Mouse (Mus musculus) thymus, postnatal 10 days (tissue): ENCODE measurements around the gene Klf1.
"Not testable (repeated sequence)": the region's sequence is repeated elsewhere in the genome, so short reads cannot be mapped to it uniquely, and the experiment has no call there.

ENCODE experiments used
- DNase-seq, 2 experiments: peaks; one replicate each; pipeline ENCODE4 v3.0.0; 2021; ENCODE audit warnings: low spot score in 2 of 2

The Klf1 gene

DNA sequence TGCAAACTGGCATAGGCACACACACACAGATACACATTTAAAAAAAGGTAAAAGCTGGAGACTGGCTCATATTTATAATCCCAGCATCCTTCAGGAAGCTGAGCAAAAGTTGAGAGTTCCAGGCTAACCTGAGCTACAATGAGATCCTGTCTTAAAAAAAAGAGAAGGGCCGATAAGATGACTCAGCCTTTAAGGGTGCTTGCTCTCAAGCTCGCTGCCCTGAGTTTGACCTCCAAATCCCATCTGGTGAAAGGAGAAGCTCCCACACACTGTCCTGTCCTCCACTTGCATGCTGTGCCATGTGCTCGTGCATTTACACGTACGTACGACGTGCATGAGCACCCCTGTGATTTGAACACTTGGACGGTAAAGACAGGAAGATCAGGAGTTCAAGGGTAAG is 5.8 kb downstream of the Klf1 start:
- DNase-seq = no peak

GRCm38 (mm10) chr8:84907979-84908378 is 6.3 kb downstream of the Klf1 start:
- not testable (repeated sequence) for DNase-seq

- DNase-seq = peak; percentile 58 to 68
These were observed 6.9 kb downstream of the Klf1 start, which contains the start of gene Dnase2a for GRCm38 (mm10) chr8:84908421-84909161. Gene Dnase2a, plus strand, starts transcription at chr8:84908560.

DNA sequence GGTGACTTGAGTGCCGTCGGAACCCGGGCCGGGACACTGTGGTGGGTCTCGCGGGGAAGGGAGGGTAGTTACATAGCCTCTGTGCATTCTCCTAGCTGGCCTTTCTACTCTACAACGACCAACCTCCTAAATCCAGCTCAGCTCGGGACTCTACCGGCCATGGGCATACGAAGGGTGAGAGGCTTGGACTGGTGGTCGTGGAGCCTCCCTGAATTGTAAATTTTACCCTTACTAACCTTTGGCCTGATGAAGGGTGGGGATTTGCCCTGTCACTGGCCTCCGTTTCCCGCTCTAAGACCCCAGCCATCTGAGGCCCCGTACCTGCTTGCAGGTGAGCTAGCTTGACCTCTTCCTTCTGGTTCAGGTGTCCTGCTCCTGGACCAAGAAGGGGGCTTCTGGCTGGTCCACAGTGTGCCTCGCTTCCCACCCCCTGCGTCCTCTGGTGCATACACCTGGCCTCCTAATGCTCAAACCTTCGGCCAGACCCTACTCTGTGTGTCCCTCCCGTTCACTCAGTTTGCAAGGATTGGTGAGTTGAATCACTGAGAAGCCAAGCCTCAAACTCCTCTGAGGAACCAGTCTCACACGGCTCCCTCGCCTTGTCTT is 7.5 kb downstream of the Klf1 start:
- no peak for DNase-seq

DNA sequence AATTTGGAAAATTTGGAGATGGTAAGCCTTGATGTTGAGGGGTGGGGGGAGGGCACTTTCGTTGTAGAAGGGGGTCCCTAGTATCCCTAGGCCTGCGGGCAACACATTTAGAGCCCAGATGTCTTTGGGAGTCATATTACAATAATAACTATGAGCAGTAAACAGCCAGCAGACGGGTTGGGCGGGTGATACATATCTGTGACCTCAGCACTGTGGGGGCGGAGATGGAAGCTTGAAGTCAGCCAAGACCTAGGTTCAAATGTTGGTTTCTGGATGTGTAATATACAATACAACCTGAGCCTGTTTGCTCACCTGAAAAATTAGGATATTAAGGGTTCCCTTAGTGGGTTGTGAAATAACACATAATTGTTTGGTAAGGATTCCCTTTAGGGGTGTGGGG is 8.2 kb downstream of the Klf1 start:
- no peak for DNase-seq

- DNase-seq = no peak
These were observed 8.8 kb downstream of the Klf1 start for GRCm38 (mm10) chr8:84910551-84910950.

DNA sequence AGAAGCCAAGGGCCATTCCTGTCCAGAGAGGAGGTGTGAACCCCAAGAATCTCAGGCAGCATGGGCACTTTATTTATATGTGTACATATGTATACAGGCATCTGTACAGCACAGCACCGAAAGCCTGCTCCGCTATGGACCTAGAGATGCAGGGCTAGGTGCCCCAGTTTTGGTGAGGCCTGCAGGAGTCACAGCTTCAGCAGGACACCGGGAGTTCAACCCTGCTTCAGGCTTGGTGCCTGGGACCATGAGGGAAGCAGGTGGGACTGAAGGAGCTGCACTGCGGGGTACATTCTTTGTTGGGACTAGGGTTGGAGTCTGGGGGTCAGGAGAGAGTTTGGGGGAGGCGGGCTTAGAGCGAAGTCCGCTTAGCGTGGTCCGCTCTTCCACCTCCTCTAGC is 10.1 kb downstream of the Klf1 start:
- DNase-seq = no peak

DNA sequence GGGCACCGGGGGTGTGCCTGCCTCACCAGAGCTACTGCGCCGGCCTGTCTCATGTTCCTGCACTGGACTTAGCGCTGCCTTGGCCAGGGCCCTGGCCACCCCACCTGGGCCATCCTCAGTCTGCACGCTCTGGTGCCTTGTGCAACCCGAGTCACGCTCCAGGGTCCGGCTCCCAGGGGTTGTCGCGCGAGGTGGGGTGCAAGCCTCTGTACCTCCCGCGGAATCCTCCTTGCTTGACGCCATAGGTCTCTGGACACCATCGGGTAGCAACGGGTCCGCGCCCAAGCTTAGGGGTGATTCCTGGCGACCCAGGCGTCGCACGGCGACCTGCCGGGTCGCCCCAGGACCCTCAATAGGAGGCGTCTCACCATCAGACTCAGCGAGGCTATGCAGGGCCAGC is 10.7 kb downstream of the Klf1 start:
- no peak for DNase-seq

DNA sequence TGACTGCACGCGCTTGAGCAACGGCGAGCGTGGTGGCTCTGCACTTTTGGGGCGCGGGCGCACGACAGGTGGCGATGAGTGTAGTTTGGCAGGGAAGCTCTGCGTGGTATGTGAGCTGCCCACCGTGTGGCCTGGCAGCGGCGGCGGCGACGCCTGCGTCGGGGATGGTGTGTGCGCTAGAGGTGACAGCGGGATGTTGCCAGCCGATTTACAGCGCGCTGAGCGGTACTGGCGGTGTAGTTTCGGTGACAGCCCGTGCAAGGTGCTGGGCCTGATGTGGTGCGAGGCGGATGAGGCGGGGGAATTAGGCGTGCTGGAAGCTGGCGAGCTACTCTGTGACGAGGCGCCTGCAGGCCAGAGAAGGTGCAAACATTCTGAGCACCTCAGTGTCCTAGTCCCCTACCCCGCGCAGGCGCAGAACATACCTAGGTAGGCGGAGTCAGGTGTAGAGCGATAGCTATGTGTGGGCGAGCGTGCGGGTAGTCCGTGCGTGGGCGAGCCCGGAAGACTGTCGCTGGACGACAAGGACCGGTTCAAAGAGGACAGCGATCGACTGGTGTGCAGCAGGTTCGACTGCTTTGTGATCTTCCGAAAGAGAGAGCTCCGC is 11.3 kb downstream of the Klf1 start:
- peak; percentile 69 to 70 for DNase-seq

DNA sequence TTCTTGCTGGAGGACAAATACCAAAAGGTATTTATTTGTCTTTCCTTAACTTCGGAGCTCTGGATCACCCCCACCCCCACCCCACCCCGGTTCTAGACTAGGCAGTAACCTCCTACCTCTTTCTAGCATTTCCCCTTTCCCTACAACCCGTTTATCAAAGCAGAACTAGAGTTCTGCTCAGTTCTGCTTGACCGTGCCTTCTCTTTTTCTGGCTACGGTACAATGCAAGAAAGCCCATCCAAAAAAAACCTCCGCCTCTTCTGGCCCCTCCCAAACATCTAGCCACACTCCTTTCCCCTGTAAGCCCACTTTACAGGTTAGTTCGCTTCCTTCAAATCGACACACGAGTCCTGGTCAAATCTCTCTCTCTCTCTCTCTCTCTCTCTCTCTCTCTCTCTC is 11.8 kb downstream of the Klf1 start:
- no peak for DNase-seq

DNA sequence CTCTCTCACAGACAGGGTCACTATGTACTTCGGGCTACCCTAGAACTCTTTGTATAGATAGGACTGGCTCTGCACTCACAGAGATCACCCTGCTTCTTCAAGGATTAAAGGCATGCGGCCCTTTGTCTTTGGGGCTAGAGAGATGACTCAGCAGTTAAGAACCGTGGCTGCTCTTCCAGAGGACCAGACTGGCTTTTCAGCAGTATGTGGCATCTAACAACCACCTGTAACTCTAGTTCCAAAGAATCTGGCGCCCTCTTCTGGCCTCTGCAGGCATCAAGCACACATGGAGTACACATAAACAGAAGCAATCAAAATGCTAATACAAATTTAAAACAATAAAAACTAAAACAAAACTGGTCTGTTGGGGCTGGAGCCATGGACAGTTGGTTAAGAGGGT is 12.2 kb downstream of the Klf1 start:
- DNase-seq = peak in 1 of 2 experiments; percentile 37

GRCm38 (mm10) chr8:84915269-84915668 is 13.5 kb downstream of the Klf1 start:
- no peak for DNase-seq

DNA sequence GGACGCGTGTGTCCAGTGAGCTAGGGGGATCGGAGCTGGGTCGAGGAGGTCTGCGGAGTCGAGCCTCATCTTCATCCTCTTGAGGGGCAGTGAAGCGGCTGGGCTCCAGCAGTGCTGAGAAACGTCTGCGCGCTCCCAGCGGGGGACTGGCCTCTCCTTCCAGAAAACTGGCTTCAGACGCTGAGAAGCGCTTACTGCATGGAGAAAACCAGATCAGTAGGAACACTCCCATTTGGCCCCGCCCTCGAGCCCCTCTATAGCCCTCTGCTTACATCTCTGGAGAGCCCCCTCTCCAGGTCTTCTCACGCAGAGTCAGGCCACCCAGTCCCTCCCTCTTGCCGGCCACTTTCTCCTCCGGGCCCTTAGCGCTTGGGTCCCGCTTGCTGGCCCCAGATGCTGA is 16.1 kb downstream of the Klf1 start:
- no peak for DNase-seq

GRCm38 (mm10) chr8:84918646-84919045 is 16.9 kb downstream of the Klf1 start:
- DNase-seq = no peak

- DNase-seq = no peak
These were observed 19.9 kb downstream of the Klf1 start for GRCm38 (mm10) chr8:84921596-84921995.

GRCm38 (mm10) chr8:84925557-84925956 is 23.8 kb downstream of the Klf1 start:
- no peak for DNase-seq

- DNase-seq = no peak
These were observed 25.8 kb downstream of the Klf1 start for GRCm38 (mm10) chr8:84927513-84927912.

- DNase-seq = peak; percentile 33 to 59
These were observed 27.0 kb downstream of the Klf1 start for GRCm38 (mm10) chr8:84928456-84929306.

GRCm38 (mm10) chr8:84930582-84930981 is 28.9 kb downstream of the Klf1 start:
- DNase-seq = no peak

DNA sequence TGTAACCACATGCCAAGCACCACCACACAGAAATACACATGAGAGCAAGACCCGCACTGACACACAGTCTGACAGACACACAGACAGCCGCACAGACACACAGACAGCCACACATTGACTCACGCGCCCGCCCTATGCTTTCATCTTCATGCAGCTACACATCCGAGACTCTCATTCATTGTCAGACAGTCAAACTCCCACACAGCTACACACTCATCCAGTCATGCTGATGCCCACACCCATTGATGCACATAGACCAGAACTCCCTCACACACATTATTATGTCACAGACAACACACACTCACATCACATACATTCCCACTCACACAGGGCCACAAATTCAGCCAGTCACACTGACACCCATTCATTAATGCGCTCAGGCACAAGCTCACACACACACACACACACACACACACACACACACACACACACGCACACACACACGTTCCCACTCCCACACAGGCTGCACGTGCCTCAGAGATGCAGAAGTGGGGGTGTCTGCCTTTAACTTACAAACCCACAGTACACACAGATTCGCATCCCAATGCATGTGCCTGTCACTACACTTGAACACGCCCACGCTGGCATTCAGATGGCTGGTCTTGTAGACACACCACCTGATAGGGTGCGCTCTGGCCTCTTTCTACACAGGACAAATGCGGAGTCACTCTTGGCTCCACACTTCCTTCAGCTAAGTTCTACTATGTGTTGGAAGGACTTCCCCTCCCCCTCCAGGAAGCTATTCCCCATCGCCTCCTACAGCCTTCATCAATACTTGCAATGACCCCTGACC is 32.2 kb downstream of the Klf1 start:
- DNase-seq = no peak

DNA sequence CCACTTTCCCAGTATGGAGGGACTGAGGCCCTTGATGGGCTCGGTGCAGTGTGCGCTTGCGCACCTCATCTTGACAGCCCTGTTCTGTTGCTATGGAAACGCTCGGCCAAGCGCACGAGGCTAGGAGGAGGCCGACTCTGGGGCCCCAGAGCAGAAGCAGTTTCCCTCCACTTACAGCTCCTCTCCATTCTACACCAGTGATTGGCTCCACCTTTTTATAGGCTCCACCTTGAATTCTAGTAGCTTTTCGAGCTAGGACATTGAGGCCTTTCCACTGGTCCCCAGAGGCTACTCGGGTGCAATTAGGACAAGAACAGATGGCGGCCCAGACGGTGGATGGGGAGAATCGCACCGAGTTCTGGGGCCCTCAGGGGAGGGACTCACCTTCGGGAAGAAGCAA is 33.1 kb downstream of the Klf1 start:
- no peak for DNase-seq
